Mouse (Mus musculus): Measurements from ENCODE around the gene Rab42.

Gene Rab42

DNA sequence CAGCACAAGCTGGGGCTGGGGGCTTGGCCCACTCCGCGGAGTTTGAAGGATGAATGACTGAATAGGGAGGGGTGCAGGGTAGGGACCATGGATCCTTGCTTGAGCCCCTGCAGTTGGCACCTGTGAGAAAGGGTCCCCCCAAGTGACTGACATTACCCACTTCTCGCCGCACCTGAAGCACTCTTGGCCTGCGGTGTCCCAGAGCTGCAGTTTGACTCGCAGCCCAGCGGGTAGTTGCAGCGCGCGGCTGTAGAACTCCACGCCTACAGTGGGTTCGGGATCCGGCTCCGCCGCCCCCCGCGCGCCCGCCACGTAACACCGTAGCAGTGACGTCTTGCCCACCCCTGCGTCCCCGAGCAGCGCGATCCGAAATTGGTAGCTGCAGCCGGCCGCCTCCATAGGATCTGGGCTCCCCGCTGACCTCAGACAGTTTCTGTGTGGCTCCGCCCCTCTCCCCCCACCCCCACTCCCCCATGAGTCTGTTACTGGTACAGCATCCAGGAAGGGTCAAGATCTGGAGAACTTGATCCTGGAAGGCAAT lies at the start of gene Rab42:
Gene Rab42, minus strand, starts transcription at position 447 of the 541 bp plus-strand sequence.
- DNase-seq (ENCODE audit: low read depth, low spot score): peak; percentile 49

DNA sequence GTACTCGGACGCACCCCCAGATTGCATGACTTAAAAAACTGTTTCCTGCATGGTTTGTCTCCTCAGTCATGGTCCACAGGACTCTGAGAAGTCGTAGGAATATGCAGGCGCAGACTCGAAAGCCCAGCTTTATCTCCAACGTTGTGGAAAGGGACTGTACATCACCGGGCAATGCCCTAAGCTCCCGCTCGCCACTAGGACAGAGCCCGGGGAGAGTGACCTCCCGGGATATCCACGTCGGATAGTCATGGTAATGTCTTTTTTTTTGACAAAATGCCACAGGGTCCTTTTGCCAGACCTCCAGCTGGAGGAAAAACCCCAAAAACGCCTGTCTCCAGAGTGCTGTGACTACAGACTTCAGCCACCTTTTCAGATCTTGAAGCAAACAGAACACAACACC lies 49.6 kb upstream of the Rab42 start:
- DNase-seq (ENCODE audit: low read depth, low spot score): no peak

DNA sequence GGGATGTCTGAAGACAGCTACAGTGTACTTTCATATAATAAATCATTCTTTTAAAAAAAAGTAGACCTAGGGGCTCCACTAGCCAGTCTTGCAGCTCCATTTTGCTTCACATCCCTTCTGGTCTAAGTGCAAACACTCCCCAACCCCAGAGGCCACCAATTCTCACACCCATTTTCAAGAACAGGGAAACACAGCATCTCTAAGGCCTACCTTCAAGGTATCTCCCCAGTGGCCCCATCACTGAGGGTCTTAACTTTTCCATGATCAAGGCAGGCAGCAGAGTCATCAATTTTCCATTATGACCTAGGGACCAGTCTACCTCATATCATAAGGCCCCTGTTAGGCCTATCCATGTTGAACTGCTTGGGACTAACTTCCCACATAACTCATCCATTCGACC lies 48.2 kb upstream of the Rab42 start:
- DNase-seq (ENCODE audit: low read depth, low spot score): no peak

DNA sequence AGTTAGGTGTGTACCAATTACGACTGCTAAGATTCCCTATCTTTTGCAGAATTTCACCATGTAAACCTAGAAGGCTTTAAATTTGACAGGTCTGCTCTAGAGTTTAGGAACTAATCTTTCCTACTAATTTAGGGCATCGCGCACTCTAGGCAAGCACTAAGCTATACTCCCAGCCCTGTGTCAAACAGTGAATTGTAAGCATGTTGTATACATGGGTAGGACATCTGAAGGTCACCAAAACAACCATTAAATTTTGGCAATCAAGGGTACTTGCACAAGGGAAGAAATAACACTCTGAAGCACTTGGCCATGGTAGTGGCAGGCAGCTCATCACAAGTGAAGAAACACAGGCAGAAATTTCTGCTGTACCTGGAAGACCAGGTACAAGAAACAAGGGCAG lies 47.7 kb upstream of the Rab42 start:
- DNase-seq (ENCODE audit: low read depth, low spot score): no peak

DNA sequence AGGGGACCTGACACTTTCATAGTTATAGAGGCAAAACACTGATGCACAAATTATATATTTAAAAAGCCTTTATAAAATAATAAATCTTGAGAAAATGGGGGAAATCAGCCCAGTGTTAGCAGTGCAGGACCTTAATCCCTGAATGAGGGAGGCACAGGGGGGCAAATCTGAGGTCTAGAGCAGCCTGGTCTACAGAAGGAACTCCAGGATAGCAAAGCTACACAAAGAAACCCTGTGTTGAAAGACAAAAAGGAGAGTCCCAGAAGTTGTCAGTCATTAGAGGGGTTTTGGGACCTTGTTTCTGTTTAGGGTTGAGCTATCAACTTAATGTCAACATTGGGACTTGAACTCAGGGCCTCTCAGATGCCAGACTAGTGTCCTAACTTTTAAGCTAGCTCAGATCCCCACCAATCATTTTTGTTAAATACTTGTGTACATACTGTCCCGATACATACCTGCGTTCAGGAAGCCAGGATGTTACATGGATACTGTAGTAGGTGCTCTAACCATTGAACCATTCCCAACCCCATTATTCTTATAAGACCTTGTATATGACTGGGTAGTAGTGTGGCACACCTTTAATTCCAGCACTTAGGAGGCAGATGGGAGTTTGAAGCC lies 47.0 kb upstream of the Rab42 start:
- DNase-seq (ENCODE audit: low read depth, low spot score): no peak

DNA sequence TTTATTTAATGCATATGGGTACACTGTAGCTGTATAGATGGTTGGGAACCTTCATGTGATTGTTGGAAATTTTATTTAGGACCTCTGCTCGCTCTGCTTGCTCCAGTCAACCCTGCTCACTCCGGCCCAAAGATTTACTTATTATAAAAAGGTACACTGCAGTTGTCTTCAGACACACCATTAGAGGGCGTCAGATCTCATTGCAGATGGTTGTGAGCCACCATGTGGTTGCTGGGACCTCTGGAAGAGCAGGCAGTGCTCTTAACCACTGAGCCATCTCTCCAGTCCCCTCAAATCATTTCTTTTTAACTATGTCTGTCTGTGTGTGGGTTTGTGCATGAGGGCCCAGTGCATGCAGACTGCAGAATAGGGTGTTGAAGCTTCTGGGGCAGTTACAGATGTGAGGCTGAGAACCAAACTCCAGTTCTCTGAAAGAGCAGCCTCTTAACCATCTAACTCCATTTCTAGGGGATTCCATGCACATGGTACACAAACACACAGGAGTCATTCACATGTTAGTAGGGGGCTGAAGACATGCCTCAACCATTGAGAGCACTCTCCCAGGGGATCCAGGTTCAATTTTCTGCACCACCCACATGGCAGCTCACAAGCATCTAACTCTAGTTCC lies 46.4 kb upstream of the Rab42 start:
- no peak for DNase-seq (ENCODE audit: low read depth, low spot score)

DNA sequence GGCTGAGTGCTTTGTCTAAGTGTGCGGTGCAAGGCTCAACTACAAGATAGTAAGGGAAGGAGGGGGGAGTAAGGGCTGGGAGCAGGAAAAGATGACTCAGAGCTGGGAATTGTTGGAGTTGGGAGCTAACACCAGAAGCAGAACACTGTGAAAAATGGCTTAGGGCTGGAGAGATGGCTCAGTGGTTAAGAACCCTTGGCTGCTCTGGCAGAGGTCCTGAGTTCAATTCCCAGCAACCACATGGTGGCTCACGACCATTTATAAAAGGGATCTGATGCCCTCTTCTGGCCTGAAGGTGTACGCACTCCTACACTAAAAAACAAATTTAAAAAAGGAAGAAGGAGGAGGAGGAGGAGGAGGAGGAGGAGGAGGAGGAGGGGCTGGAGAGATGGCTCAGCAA lies 43.5 kb upstream of the Rab42 start:
- DNase-seq (ENCODE audit: low read depth, low spot score): no peak

DNA sequence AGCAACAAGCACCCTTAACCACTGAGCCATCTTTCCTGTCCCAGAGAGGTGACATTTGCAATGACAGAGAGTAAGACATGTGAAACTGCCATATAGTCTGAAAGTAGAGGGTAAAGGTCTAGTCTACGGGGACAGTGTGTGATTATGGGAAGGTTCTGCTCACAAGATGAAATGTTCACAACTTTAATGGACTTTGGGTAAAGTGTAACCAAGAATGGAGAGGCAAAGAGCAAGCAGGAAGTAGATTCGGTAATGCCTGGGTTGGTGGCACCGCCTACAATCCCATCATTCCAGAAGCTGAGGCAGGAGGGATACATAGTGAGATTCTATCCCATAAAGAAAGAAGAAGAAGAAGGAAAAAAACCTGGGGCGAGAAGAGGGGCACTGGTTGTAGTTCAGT lies 43.1 kb upstream of the Rab42 start:
- DNase-seq (ENCODE audit: low read depth, low spot score): no peak

DNA sequence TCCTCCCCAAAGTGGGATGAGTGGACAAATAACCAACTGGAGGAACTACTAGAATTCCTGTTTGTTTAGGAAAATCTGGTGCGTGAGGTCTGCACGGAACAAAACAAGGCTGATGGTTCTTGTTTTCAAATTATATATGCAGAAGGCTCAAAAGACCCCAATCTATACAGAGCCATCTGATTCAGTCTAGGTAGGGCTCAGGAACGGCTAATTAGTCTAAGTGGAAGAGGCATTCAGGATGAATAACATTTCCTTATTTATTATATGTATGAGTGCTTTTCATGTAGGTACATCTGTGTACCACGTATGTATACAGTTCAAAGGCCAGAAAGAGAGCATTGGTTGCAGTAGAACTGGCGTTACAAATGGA lies 42.6 kb upstream of the Rab42 start:
- DNase-seq (ENCODE audit: low read depth, low spot score): no peak

DNA sequence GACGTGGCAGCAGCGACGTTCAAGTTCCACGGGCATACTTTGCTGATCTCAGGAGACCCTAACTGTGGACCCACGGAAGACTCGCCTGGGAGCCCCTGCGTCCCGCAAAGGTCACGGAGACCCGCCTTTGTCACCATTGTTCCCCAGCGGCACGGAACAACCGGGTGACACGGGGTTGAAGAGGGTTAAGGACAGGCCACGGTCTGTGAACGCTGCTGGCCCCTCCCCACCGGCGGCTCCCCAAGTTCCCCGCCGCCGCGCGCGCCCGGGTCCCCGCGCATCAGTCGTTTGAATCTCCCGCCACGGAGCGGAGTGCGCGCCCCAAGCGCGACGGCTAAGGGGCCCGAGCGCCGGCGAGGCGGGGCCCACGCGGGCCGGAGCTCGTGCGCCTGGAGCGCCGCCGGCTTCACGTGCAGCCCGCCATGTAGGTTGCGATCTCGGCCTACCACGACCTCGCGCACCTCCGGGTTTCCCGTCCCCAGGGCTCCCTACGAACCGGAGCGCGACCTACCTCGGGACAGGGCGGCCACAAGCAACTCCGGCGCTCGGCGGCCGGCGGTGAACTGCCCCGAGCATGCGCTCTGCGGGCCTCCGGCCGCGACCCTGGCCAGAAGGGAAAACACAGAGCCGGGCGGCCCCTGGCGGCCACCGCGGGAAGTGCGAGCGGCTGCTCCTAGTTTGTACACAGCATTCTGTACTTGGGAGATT lies 42.1 kb upstream of the Rab42 start:
- peak; percentile 91 for DNase-seq (ENCODE audit: low read depth, low spot score)

DNA sequence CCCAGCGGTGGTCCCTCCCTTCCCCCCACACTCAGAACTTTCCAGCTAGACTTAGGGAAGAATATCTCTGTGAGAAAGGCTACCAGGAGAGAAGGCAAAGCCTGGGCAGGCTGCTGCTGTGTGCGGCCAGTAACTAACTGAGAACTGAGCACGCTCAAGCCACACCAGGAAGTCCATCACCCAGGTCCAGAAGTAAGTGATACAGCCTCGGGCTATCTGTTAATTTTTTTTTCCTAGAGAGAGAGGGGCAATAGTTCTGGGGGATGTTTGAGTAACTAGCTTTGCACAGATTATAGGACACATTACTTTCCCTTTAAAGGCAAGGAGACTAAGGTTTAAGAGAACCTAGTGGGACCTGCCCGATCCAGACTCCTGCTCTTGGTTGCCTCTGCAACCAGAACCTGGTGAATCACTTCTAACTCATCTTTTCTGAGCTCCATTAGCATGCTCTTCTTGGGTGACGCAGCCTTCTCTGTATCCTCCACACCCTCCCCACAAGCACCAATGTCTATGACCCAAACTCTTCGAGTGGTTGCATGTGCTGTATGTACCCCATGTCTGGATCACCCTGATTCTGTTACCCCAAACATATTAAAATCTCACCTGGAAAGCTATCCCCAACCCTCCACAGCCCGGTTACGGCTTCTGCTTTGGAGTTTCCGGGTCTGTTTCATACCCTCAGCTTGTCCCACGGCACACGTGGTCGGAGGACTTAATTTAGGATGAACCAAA lies 41.4 kb upstream of the Rab42 start:
- DNase-seq (ENCODE audit: low read depth, low spot score): no peak

DNA sequence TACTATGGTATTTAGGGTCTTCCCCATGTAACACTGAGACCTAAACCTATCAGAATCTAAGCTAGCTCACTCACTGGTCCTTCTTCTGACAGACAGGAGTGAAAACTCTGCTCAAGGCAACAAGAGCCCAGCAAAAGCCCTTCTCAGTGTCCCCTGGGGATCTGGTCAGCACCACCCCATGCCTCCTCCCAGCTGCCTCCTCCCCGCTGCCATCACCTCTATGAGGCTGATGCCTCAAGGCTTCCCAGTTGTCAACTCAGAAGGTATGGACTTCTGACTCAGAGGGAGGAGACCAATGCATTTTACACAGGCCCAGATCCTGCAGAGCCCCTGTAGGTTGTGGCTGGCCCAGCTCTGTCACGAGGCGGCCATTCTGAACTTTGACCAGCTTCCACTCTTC lies 38.3 kb upstream of the Rab42 start:
- no peak for DNase-seq (ENCODE audit: low read depth, low spot score)

DNA sequence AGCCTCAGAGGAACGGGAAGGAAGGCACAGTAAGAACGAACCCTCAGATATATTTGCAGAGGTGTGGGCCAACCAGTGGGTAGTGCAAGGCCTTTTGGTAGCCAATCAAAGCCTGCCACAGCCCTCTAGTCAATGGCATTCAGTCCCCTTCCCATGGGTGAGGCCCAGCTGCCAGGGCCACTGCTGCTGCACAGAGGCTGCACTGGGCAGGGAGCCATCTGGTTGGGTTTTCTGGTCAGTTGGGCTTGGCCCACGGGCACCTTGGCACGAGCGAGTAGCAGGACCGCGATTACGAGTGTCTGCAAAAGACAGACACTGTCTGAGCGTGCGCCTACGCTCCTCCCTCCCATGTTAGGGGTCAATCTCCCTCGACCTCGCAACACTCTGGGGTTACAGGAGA lies 35.8 kb upstream of the Rab42 start:
- DNase-seq (ENCODE audit: low read depth, low spot score): no peak

DNA sequence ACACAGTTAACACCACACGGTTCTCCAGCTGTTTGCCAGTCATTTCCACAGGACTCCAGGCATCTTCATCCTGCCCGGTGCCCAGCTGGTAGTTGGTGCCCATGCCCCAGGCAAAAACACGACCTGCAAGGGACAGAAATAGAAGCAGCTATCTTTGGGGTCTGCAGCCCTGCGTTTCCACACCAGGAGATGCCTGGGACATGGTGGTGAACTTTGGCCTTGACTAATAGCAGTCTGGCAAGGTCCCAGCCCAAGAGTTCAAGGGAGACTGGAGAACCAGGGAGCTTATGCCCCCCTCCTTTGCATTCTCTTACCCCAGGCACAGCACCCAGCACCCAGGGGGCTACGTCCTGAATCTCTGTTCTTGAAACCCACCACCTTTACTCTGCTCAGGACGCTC lies 29.7 kb upstream of the Rab42 start:
- no peak for DNase-seq (ENCODE audit: low read depth, low spot score)

DNA sequence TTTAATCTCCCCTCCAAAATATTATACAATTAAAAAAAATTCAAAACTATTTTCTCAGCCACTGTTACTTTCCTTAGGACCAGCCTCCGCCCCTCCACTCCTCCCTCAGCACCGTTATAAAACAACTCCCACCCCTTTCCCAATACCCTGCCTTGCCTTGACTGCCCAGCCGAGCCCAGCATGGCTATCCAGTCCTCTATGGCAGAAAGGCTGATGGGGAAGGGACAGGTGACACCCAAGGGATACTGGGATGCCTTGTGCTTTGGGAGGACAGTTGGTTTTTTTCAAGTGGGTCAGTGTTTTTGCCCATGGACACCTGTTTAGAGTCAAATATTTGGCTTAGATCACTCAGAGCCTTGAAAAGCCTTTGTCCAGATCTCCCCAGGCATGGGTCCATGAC lies 28.8 kb upstream of the Rab42 start:
- DNase-seq (ENCODE audit: low read depth, low spot score): no peak

DNA sequence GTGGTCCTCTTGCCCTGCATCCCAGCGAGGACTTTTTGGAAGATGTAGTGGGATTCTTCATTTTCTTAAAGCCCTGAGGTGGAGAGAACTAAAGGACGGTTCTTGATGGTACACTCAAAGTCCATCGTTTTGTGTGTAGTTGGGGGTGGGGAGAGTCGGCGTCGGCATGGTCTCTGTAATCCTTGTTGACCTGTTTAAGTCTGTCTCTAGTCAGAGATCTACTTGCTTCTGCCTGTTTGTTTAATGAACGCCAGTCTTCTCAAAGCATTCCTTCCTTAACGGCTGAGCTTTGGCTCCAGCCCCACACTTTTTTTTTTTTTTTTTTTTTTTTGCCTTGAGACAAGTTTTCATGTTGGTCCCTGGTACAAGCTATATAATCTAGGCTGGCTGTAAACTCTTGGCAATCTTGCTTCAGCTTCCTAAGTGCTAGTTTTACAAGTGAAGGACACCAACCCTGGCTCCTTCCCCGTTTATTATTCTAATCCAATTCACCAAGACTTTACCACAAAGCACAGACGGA lies 26.7 kb upstream of the Rab42 start:
- no peak for DNase-seq (ENCODE audit: low read depth, low spot score)

DNA sequence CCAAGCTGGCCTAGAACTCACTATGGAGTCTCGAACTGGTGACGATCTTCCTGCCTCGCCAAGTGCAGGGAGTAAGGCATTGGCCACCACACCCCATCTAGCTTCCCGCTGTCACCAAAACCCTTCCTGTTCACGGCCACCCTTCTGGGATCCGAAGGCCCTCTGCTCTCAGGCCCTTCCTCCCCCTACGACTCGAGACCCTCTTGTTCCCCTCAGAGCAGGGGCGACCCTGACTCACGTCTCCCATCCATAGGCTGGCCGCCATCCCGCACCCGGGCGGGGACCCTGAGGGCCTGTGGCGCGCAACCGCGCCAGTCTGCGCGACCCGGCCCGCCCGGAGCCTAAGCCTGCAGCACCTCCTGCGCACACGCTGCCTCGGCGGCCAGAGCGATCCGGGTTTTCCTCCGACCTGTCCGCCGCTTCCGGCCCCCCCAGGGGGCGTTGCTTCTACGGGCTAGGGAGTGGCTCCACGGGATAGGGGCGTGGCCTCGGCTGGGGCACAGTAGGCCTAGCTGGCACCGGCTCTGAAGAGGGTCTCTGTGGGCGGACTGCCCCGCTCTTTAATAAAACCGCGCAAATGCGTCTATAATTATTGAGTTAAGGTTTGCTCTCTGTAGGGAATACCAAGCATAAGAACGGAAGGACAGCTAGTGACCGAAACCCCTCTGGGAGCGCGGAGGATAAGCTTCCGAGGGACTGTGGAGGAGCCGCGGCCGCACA lies 26.1 kb upstream of the Rab42 start, which contains the start of gene Trnau1ap:
Gene Trnau1ap, minus strand, starts transcription at position 424 of the 720 bp plus-strand sequence.
- DNase-seq (ENCODE audit: low read depth, low spot score): peak; percentile 94

DNA sequence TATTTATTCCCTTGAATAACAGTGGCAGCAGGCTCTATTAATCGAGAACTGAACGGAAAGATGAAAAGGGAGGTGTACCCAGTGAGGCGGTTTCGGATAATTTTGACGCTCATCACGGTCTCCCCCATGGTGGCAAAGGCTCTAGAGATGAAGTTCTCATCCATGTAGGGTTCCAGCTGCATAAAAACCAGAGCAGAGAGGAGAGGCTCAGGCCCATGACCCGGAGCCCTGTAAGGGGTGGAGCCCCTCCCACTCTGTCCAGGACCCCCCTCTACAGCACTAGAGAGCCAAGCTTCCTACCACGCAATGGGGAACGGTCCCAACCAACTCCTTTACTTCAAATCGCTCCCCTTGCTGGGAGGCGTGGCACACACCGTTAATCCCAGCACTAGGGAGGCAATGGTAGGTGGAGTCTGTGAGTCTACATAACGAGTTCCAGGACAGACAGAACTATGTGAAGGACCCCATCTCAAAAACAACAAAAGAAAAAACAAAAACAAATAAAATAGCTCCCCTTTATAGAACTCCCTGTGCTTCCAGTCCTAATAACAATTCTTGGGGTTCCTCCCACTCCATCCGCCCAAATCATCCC lies 25.3 kb upstream of the Rab42 start:
- DNase-seq (ENCODE audit: low read depth, low spot score): no peak

DNA sequence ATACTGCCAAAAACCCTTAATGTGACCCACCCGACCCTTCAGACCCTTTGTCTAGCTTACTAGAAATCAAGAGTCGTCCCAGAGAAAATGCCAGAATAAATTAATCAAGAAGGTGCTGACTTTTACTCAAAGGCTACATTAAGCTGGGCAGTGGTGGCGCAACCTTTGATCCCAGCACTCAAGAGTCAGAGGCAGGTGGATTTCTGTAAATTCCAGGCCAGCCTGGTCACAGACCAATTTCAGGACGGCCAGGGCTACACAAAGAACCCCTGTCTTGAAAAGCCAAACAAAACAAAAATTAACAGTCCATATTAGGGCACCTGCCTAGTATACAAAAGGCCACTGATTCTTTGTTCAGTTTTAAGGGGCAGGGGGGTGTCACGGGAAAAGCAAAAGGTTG lies 23.3 kb upstream of the Rab42 start:
- DNase-seq (ENCODE audit: low read depth, low spot score): no peak

DNA sequence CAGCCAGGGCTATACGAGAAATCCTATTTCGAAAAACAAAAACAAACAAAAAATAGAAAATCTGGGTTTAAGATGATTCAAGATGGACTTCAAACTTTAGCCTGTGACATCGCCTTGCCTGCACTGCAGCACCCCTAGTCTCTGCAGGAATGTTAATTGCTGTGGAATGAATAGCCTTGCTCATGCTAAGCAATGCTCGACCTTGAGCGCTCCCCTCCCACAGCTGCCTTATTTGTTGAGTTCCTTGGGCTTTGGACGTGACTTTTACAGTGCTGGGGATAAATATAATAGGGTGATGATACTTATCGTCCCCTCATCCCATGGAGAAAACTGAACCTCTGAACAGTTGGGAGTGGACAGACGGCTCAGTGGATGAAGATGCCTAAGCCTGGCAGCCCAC lies 12.5 kb upstream of the Rab42 start:
- no peak for DNase-seq (ENCODE audit: low read depth, low spot score)

DNA sequence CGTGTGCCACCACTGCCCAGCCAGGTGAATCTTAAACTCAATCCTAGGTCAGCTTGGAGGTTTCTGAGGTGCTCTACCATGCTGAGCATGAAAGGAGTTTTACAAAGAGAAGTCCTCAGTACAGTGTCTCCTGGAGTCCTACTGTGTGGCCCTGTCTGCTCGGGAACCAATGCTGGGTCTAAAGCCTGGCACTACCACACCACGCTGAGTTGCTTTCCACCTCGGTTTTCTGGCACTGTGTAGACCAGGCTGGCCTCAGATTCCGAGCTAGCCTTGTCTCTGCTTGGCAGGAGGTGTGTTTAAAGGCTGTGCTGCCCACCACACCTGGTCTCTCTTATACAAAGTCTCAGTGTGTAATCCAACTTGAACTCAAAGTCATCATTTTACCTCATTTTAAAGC lies 9.4 kb upstream of the Rab42 start:
- no peak for DNase-seq (ENCODE audit: low read depth, low spot score)
